Mouse (Mus musculus): ENCODE results near the gene Prepl. TPM values are rescaled to one million over a fixed set of nuclear protein-coding genes. Genes with fewer than 3 reads are reported as not detected.

Prepl gene
- polyA plus RNA-seq, 1 experiment from 2014 or later: 8.2 TPM

- Histone ChIP-seq H3K27ac (no peak overlapping the region), H3K4me2 (no peak overlapping the region), H3K9ac (no peak overlapping the region), H3K9me3 (replicated peaks) (no peaks in the 10 kb centered on the region), H3K4me3 (replicated peaks) (no peak overlapping the region), H3K4me1 (replicated peaks) (peaks cover 10% of the 10 kb centered on the region; the same call in 1 of the 2 replicates), H3K27me3 (no peaks in the 10 kb centered on the region), H3K36me3 (no peaks in the 10 kb centered on the region)
- WGBS (ENCODE audit: insufficient replicate concordance): 77% methylated on average over 4 of the region's 4 CpGs
- DNase-seq (no peak), ATAC-seq (ENCODE audit: low read depth) (no peak)
These were observed 51.7 kb downstream of the Prepl start for GRCm38 (mm10) chr17:85038311-85038710.

- WGBS (ENCODE audit: insufficient replicate concordance): 59% methylated on average over 5 of the region's 5 CpGs
- no peaks in the 10 kb centered on the region for H3K27me3 ChIP-seq
- no peaks in the 10 kb centered on the region for H3K36me3 ChIP-seq
- peak; percentile 53 for ATAC-seq (ENCODE audit: low read depth)
- no peaks in the 10 kb centered on the region for H3K9me3 ChIP-seq (replicated peaks)
- no peak for DNase-seq
- no peak overlapping the region for H3K27ac ChIP-seq
- no peak overlapping the region for H3K4me3 ChIP-seq (replicated peaks)
- no peak overlapping the region for H3K9ac ChIP-seq
- H3K4me1 ChIP-seq (replicated peaks): peaks cover 5% of the 10 kb centered on the region; the same call in 1 of the 2 replicates
- H3K4me2 ChIP-seq: no peak overlapping the region
These were observed 52.2 kb downstream of the Prepl start for GRCm38 (mm10) chr17:85037855-85038254.

- ATAC-seq (ENCODE audit: low read depth) (no peak), DNase-seq (no peak)
- H3K9me3 ChIP-seq (replicated peaks): no peaks in the 10 kb centered on the region
- H3K9ac ChIP-seq: no peak overlapping the region
- 65% methylated on average over 11 of the region's 11 CpGs for WGBS (ENCODE audit: insufficient replicate concordance)
- no peak overlapping the region for H3K4me2 ChIP-seq
- no peaks in the 10 kb centered on the region for H3K4me1 ChIP-seq (replicated peaks)
- H3K4me3 ChIP-seq (replicated peaks): no peak overlapping the region
- H3K36me3 ChIP-seq: no peaks in the 10 kb centered on the region
- H3K27ac ChIP-seq: no peak overlapping the region
- H3K27me3 ChIP-seq: no peaks in the 10 kb centered on the region
These were observed 56.0 kb downstream of the Prepl start for GRCm38 (mm10) chr17:85034068-85034467.

GRCm38 (mm10) chr17:85033087-85033486, 57.0 kb downstream of the Prepl start:
- no peak for ATAC-seq (ENCODE audit: low read depth)
- H3K9me3 ChIP-seq (replicated peaks): no peaks in the 10 kb centered on the region
- no peak overlapping the region for H3K9ac ChIP-seq
- no peaks in the 10 kb centered on the region for H3K4me1 ChIP-seq (replicated peaks)
- no peak for DNase-seq
- no peak overlapping the region for H3K27ac ChIP-seq
- H3K4me2 ChIP-seq: no peak overlapping the region
- H3K4me3 ChIP-seq (replicated peaks): no peak overlapping the region
- H3K36me3 ChIP-seq: no peaks in the 10 kb centered on the region
- H3K27me3 ChIP-seq: no peaks in the 10 kb centered on the region
- WGBS (ENCODE audit: insufficient replicate concordance): 68% methylated on average over 3 of the region's 3 CpGs

GRCm38 (mm10) chr17:85030651-85031050, 59.4 kb downstream of the Prepl start:
- Histone ChIP-seq H3K4me3 (replicated peaks) (no peak overlapping the region), H3K27me3 (no peaks in the 10 kb centered on the region), H3K4me2 (no peak overlapping the region), H3K4me1 (replicated peaks) (0 out of 2 replicates have a peak, but pooled peaks cover 3% of the 10 kb centered on the region), H3K27ac (no peak overlapping the region), H3K9ac (no peak overlapping the region), H3K36me3 (no peaks in the 10 kb centered on the region), H3K9me3 (replicated peaks) (no peaks in the 10 kb centered on the region)
- ATAC-seq (ENCODE audit: low read depth): no peak
- DNase-seq: no peak
- 60% methylated on average over 5 of the region's 5 CpGs for WGBS (ENCODE audit: insufficient replicate concordance)

GRCm38 (mm10) chr17:85028797-85029196, 61.2 kb downstream of the Prepl start:
- ATAC-seq (ENCODE audit: low read depth) (no peak), DNase-seq (no peak)
- 81% methylated on average over 10 of the region's 10 CpGs for WGBS (ENCODE audit: insufficient replicate concordance)
- H3K27ac ChIP-seq: no peak overlapping the region
- H3K4me3 ChIP-seq (replicated peaks): no peak overlapping the region
- 0 out of 2 replicates have a peak, but pooled peaks cover 3% of the 10 kb centered on the region for H3K4me1 ChIP-seq (replicated peaks)
- no peaks in the 10 kb centered on the region for H3K36me3 ChIP-seq
- H3K27me3 ChIP-seq: no peaks in the 10 kb centered on the region
- no peaks in the 10 kb centered on the region for H3K9me3 ChIP-seq (replicated peaks)
- no peak overlapping the region for H3K4me2 ChIP-seq
- H3K9ac ChIP-seq: no peak overlapping the region

- Histone ChIP-seq H3K9me3 (replicated peaks) (no peaks in the 10 kb centered on the region), H3K27ac (no peak within 1 kb of the TSS), H3K4me2 (no peak within 1 kb of the TSS), H3K4me3 (replicated peaks) (no peak within 1 kb of the TSS), H3K9ac (no peak within 1 kb of the TSS), H3K27me3 (no peaks in the 10 kb centered on the region), H3K36me3 (no peaks in the 10 kb centered on the region), H3K4me1 (replicated peaks) (0 out of 2 replicates have a peak, but pooled peaks cover 3% of the 10 kb centered on the region)
- ATAC-seq (ENCODE audit: low read depth): no peak; the same call in 1 of the 2 replicates
- WGBS (ENCODE audit: insufficient replicate concordance): 86% methylated on average over 20 of the region's 20 CpGs
- DNase-seq: no peak
These were observed 61.8 kb downstream of the Prepl start, which contains the start of gene Slc3a1 for GRCm38 (mm10) chr17:85028093-85028739. Gene Slc3a1 (plus strand): TSS chr17:85028376.

GRCm38 (mm10) chr17:85027247-85027646, 62.8 kb downstream of the Prepl start:
- WGBS (ENCODE audit: insufficient replicate concordance): 75% methylated on average over 3 of the region's 3 CpGs
- DNase-seq (no peak), ATAC-seq (ENCODE audit: low read depth) (no peak)

GRCm38 (mm10) chr17:85026436-85026835, 63.6 kb downstream of the Prepl start:
- no peaks in the 10 kb centered on the region for H3K27me3 ChIP-seq
- 0 out of 2 replicates have a peak, but pooled peaks cover 3% of the 10 kb centered on the region for H3K4me1 ChIP-seq (replicated peaks)
- no peak overlapping the region for H3K4me2 ChIP-seq
- 84% methylated on average over 6 of the region's 6 CpGs for WGBS (ENCODE audit: insufficient replicate concordance)
- H3K36me3 ChIP-seq: no peaks in the 10 kb centered on the region
- no peak overlapping the region for H3K27ac ChIP-seq
- H3K9me3 ChIP-seq (replicated peaks): no peaks in the 10 kb centered on the region
- H3K9ac ChIP-seq: no peak overlapping the region
- no peak overlapping the region for H3K4me3 ChIP-seq (replicated peaks)
- ATAC-seq (ENCODE audit: low read depth) (no peak), DNase-seq (no peak)

More at GRCm38 (mm10) chr17:85027247-85027646, 62.8 kb downstream of the Prepl start:
- no peak overlapping the region for H3K4me2 ChIP-seq
- H3K4me1 ChIP-seq (replicated peaks): 0 out of 2 replicates have a peak, but pooled peaks cover 3% of the 10 kb centered on the region
- H3K27me3 ChIP-seq: no peaks in the 10 kb centered on the region
- no peak overlapping the region for H3K9ac ChIP-seq
- H3K4me3 ChIP-seq (replicated peaks): no peak overlapping the region
- H3K36me3 ChIP-seq: no peaks in the 10 kb centered on the region
- H3K9me3 ChIP-seq (replicated peaks): no peaks in the 10 kb centered on the region
- H3K27ac ChIP-seq: no peak overlapping the region

GRCm38 (mm10) chr17:85025151-85025550, 64.9 kb downstream of the Prepl start:
- no peaks in the 10 kb centered on the region for H3K27me3 ChIP-seq
- 0 out of 2 replicates have a peak, but pooled peaks cover 3% of the 10 kb centered on the region for H3K4me1 ChIP-seq (replicated peaks)
- H3K9me3 ChIP-seq (replicated peaks): no peaks in the 10 kb centered on the region
- no peak for ATAC-seq (ENCODE audit: low read depth)
- H3K27ac ChIP-seq: no peak overlapping the region
- H3K4me3 ChIP-seq (replicated peaks): no peak overlapping the region
- no peak for DNase-seq
- no peak overlapping the region for H3K4me2 ChIP-seq
- 79% methylated on average over 6 of the region's 6 CpGs for WGBS (ENCODE audit: insufficient replicate concordance)
- H3K36me3 ChIP-seq: no peaks in the 10 kb centered on the region
- H3K9ac ChIP-seq: no peak overlapping the region

GRCm38 (mm10) chr17:85024237-85024636, 65.8 kb downstream of the Prepl start:
- H3K27ac ChIP-seq: no peak overlapping the region
- H3K36me3 ChIP-seq: no peaks in the 10 kb centered on the region
- H3K27me3 ChIP-seq: no peaks in the 10 kb centered on the region
- peaks cover 6% of the 10 kb centered on the region for H3K4me1 ChIP-seq (replicated peaks)
- WGBS (ENCODE audit: insufficient replicate concordance): 87% methylated on average over 8 of the region's 8 CpGs
- no peak overlapping the region for H3K4me2 ChIP-seq
- ATAC-seq (ENCODE audit: low read depth) (no peak), DNase-seq (no peak)
- no peak overlapping the region for H3K9ac ChIP-seq
- H3K9me3 ChIP-seq (replicated peaks): no peaks in the 10 kb centered on the region
- H3K4me3 ChIP-seq (replicated peaks): no peak overlapping the region
